Mouse (Mus musculus) embryonic facial prominence, embryonic 12.5 days (tissue): ENCODE results near the gene Defb48. TPM values are rescaled to one million over a fixed set of nuclear protein-coding genes. Genes with fewer than 3 reads are reported as not detected.

ENCODE experiments used
- ATAC-seq: fragments of 200-750 bp; cut with Nextera tagmentation; 2 replicates; pipeline ENCODE4 v1.8.0; 2017; ENCODE audit not compliant: insufficient number of reproducible peaks, insufficient read depth, low FRiP score, low TSS enrichment
- H3K27ac ChIP-seq: fragments of 300-500 bp; sonication (generic); 2 replicates; pipeline ENCODE4 v1.5.1; 2016; ENCODE audit warnings: mild to moderate bottlenecking
- H3K27me3 ChIP-seq: fragments of 300-500 bp; sonication (generic); 2 replicates; pipeline ENCODE4 v1.6.1; 2016; ENCODE audit warnings: mild to moderate bottlenecking, moderate library complexity
- H3K36me3 ChIP-seq: fragments of 300-500 bp; sonication (generic); 2 replicates; pipeline ENCODE4 v1.6.1; 2016; ENCODE audit warnings: mild to moderate bottlenecking
- H3K4me1 ChIP-seq: fragments of 300-500 bp; sonication (generic); 2 replicates; pipeline ENCODE4 v1.6.1; 2016
- H3K4me2 ChIP-seq: fragments of 300-500 bp; sonication (generic); replicated peaks from 2 replicates; pipeline ENCODE4 v1.6.1; 2016; ENCODE audit warnings: mild to moderate bottlenecking, moderate library complexity
- H3K4me3 ChIP-seq: fragments of 300-500 bp; sonication (generic); 2 replicates; pipeline ENCODE4 v1.5.1; 2016; ENCODE audit warnings: mild to moderate bottlenecking
- H3K9ac ChIP-seq: fragments of 300-500 bp; sonication (generic); 2 replicates; pipeline ENCODE4 v1.6.1; 2016; ENCODE audit warnings: mild to moderate bottlenecking, moderate library complexity
- H3K9me3 ChIP-seq: fragments of 300-500 bp; sonication (generic); 2 replicates; pipeline ENCODE4 v1.6.1; 2016; ENCODE audit warnings: mild to moderate bottlenecking, moderate library complexity
- WGBS: fragments of 180-500 bp; shearing (Covaris S2); methylation state at CpG from one replicate; pipeline ENCODE4 v1.1.7; 2016; 5-methylcytosine and 5-hydroxymethylcytosine counted together
- polyA plus RNA-seq: library from polyadenylated mRNA; unstranded; fragments of >200 nt; fragmentation: Nextera tagmentation; extraction: Ambion mirVana; gene quantifications from 2 replicates; pipeline ENCODE4 v1.2.1, GENCODE M21; 2016

Defb48 gene
- polyA plus RNA-seq: not detected in 2 replicates

DNA sequence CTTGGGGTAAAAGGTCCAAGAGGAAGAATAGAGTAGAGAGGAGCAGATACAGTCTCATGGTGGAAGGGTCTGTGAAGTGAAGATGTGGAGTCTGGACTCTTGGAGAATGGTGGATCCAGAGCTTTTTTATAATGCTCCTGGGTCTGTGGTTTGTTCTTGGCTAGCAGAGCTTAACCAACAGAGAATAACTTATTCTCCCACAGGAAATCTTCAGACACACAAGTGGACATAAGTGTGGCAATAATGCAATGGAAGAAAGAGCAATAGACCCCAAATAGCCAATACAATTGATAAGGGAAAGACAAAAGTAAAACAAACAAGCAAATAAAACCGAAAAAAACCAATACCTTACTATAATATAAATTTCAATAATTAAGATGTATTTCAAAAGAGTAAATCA, at the start of gene Defb48:
Gene Defb48 (minus strand): TSS at position 101 of the 400 bp plus-strand sequence.
- Histone ChIP-seq H3K9ac (no peak within 1 kb of the TSS), H3K9me3 (0 out of 2 replicates have a peak, but pooled peaks cover 3% of the 10 kb centered on the region), H3K36me3 (no peaks in the 10 kb centered on the region), H3K27ac (no peak within 1 kb of the TSS), H3K4me2 (no peak within 1 kb of the TSS), H3K4me1 (no peaks in the 10 kb centered on the region), H3K4me3 (no peak within 1 kb of the TSS), H3K27me3 (no peaks in the 10 kb centered on the region)
- no peak for ATAC-seq
- WGBS: 76% methylated on average over 1 of the region's 1 CpGs

DNA sequence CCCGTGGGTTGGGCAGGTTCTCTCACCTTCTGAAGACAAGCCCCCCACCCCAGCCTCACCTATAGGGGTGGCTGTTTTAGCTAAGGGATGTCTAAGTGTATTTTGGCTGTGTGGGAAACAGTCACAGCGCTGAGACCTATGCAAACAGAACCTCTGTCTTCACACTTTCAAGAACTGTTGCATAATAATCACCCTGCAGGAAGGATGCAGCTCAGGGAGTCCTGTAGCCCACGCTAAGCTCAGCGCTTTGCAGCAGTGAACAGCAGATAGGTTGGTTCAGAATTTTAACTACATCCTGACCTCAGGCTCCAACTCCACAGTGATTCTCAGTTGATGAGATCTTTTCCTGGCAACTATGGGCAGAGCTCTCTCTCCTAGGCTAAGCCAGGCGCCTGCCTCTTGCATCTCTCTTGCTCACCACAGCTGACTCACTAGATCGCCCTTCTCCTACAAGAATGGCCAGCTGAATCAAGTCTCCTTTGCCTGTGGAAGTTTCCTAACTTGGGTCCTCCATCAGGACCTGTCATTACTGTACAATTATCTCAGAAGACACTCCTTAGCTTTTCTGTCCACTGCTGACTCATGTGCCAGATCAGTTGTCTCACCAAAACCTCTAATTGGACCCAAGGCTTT, 36.3 kb upstream of the Defb48 start:
- Histone ChIP-seq H3K27ac (no peak overlapping the region), H3K9me3 (no peaks in the 10 kb centered on the region), H3K27me3 (no peaks in the 10 kb centered on the region), H3K4me1 (no peaks in the 10 kb centered on the region), H3K4me2 (no peak overlapping the region), H3K9ac (no peak overlapping the region), H3K36me3 (no peaks in the 10 kb centered on the region), H3K4me3 (no peak overlapping the region)
- WGBS: 58% methylated on average over 6 of the region's 6 CpGs
- ATAC-seq: no peak

DNA sequence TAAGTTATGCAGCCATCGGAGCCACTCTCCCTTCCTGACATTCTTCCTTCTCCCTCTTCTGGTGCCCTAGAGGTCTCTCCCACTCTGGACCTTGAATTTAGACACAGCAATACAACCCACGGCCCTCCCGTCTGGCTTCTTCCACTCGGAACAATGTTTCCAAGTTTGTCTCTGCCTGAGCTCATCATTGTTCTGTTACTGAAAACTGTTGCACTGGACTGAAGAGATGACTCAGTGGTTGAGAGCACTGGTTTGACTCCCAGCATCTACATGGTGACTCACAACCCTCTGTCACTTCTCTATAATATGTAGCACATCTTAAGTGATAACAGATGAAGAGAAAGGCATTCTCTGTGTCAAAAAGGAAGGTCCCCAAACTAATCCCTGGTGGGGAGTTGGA, 30.4 kb upstream of the Defb48 start:
- H3K36me3 ChIP-seq: no peaks in the 10 kb centered on the region
- WGBS: 90% methylated on average over 4 of the region's 4 CpGs
- no peaks in the 10 kb centered on the region for H3K9me3 ChIP-seq
- no peak for ATAC-seq
- no peaks in the 10 kb centered on the region for H3K4me1 ChIP-seq
- H3K4me3 ChIP-seq: no peak overlapping the region
- no peak overlapping the region for H3K27ac ChIP-seq
- H3K9ac ChIP-seq: no peak overlapping the region
- no peaks in the 10 kb centered on the region for H3K27me3 ChIP-seq
- no peak overlapping the region for H3K4me2 ChIP-seq

- H3K9ac ChIP-seq: no peak overlapping the region
Measured at GRCm38 (mm10) chr14:63013082-63013481, 28.8 kb upstream of the Defb48 start.

GRCm38 (mm10) chr14:63011471-63011870, 27.2 kb upstream of the Defb48 start, which contains the start of gene Defb43:
Gene Defb43, plus strand, starts transcription at chr14:63011771.
- Histone ChIP-seq H3K4me3 (no peak within 1 kb of the TSS), H3K27me3 (no peaks in the 10 kb centered on the region), H3K36me3 (no peaks in the 10 kb centered on the region), H3K4me1 (no peaks in the 10 kb centered on the region), H3K9ac (no peak within 1 kb of the TSS), H3K9me3 (no peaks in the 10 kb centered on the region), H3K4me2 (no peak within 1 kb of the TSS), H3K27ac (no peak within 1 kb of the TSS)
- ATAC-seq: no peak
- 94% methylated on average over 5 of the region's 5 CpGs for WGBS

More at GRCm38 (mm10) chr14:63013082-63013481, 28.8 kb upstream of the Defb48 start:
- Histone ChIP-seq H3K4me1 (no peaks in the 10 kb centered on the region), H3K4me2 (no peak overlapping the region), H3K36me3 (no peaks in the 10 kb centered on the region), H3K4me3 (no peak overlapping the region), H3K9me3 (no peaks in the 10 kb centered on the region), H3K27me3 (no peaks in the 10 kb centered on the region), H3K27ac (no peak overlapping the region)
- WGBS: 82% methylated on average over 4 of the region's 4 CpGs
- no peak for ATAC-seq

- WGBS: 74% methylated on average over 2 of the region's 2 CpGs
- Histone ChIP-seq H3K9me3 (no peaks in the 10 kb centered on the region), H3K27me3 (no peaks in the 10 kb centered on the region), H3K4me2 (no peak overlapping the region), H3K9ac (no peak overlapping the region), H3K4me3 (no peak overlapping the region), H3K36me3 (no peaks in the 10 kb centered on the region), H3K27ac (no peak overlapping the region), H3K4me1 (no peaks in the 10 kb centered on the region)
- no peak for ATAC-seq
Measured at GRCm38 (mm10) chr14:63002588-63002987, 18.3 kb upstream of the Defb48 start.

DNA sequence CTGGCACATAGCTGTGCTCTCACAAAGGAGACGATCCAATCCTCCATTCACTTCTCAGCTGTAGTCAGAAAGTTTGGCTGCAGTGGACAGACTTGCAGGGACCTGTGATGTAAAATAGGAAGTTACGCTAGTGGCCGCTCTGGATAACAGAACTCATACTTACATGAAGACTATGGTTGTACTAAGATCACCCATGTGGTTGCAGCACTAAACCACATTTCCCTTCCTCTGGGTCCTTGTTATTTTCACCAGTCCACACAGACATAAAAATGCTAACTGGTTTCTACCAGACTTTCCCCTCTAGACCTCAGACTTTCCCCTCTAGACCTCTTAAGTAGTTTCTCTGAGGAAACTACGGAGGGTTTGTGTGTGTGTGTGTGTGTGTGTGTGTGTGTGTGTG, 14.7 kb upstream of the Defb48 start:
- WGBS: 90% methylated on average over 4 of the region's 4 CpGs
- H3K9ac ChIP-seq: no peak overlapping the region
- H3K4me3 ChIP-seq: no peak overlapping the region
- H3K4me1 ChIP-seq: no peaks in the 10 kb centered on the region
- H3K4me2 ChIP-seq: no peak overlapping the region
- H3K27ac ChIP-seq: no peak overlapping the region
- no peaks in the 10 kb centered on the region for H3K27me3 ChIP-seq
- no peaks in the 10 kb centered on the region for H3K9me3 ChIP-seq
- ATAC-seq: no peak
- no peaks in the 10 kb centered on the region for H3K36me3 ChIP-seq

DNA sequence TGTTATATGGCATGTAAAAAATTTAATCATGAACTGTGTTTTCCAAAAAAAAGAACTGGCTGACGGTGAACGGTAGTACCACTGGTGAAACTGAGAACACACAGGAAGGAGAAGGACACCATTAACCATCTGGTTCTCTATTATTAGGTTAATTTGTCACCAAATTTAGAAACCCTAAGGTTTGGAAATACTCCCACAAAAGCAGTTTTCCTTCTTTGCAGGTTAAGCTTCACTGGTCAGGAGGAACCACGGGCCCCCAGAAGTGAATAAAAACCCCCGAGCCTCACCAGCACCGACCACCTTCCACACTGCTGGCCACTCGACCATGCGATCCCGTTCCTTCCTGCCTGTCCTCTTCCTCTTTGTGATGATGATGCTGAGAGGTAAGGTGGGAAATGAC, 13.5 kb upstream of the Defb48 start, which contains the start of gene Defb47:
Gene Defb47 (plus strand): TSS at position 301 of the 400 bp plus-strand sequence.
- Histone ChIP-seq H3K4me1 (peaks cover 8% of the 10 kb centered on the region; the same call in 1 of the 2 replicates), H3K27me3 (no peaks in the 10 kb centered on the region), H3K9ac (no peak within 1 kb of the TSS), H3K4me3 (no peak within 1 kb of the TSS), H3K9me3 (no peaks in the 10 kb centered on the region), H3K4me2 (no peak within 1 kb of the TSS), H3K36me3 (no peaks in the 10 kb centered on the region), H3K27ac (no peak within 1 kb of the TSS)
- ATAC-seq: no peak
- 82% methylated on average over 8 of the region's 8 CpGs for WGBS

DNA sequence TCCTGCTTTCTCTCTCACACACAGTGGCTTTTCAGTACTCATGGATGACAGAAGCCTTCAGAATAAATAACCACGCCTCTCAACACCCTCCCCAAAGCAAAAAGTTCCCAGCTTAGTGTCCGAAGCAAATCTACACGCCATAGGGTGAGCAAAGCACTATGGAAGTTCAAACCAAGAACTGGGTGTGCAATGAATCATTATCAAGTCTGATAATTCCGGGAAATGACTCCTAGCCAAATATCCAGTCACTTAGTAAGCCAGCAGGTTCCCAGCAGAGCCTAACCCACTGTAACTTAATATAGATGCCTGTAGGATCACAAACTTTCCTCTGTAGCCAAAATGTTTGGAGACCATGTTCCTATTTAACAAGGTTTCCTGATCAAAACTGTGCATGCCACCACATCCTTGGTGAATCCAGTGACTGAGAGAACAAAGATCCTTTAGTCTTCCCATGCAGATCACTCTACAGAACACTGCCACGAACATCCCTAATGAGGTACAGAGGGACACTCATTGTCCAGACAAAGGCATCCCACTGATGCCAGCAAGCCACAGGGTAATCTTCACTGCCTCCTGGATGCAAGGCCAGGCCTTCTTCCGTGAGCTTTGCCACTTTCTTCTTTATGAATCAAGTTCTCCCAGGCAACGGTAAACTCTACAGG, 7.7 kb upstream of the Defb48 start:
- H3K27me3 ChIP-seq: no peaks in the 10 kb centered on the region
- no peak overlapping the region for H3K4me3 ChIP-seq
- ATAC-seq: no peak
- H3K9ac ChIP-seq: no peak overlapping the region
- H3K4me2 ChIP-seq: no peak overlapping the region
- H3K9me3 ChIP-seq: 0 out of 2 replicates have a peak, but pooled peaks cover 3% of the 10 kb centered on the region
- H3K27ac ChIP-seq: no peak overlapping the region
- H3K36me3 ChIP-seq: no peaks in the 10 kb centered on the region
- peaks cover 10% of the 10 kb centered on the region; the same call in 1 of the 2 replicates for H3K4me1 ChIP-seq
- WGBS: 69% methylated on average over 7 of the region's 7 CpGs

DNA sequence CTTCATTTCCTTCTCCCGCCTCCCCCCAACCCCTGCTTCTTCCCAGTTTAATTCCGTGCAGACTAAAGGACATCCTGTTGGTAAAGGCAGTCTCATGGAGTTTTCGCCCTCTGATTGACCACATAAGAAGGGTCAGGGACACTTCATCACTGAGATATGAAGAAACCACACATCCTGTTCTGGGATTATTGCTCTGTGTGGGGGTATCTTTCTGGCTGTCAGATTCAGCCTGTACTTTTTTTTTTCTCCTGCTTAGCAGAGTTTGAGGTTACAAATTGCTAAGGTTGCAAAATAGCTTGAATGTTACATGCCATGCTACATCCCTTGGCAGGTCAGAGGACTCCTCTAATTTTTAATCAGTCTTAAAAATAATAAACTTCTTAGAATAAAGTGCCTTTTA, 7.0 kb upstream of the Defb48 start:
- Histone ChIP-seq H3K9ac (no peak overlapping the region), H3K4me1 (peaks cover 10% of the 10 kb centered on the region; the same call in 1 of the 2 replicates), H3K9me3 (0 out of 2 replicates have a peak, but pooled peaks cover 3% of the 10 kb centered on the region), H3K27ac (no peak overlapping the region), H3K4me2 (no peak overlapping the region), H3K36me3 (no peaks in the 10 kb centered on the region), H3K27me3 (no peaks in the 10 kb centered on the region), H3K4me3 (no peak overlapping the region)
- 80% methylated on average over 3 of the region's 3 CpGs for WGBS
- ATAC-seq: no peak

DNA sequence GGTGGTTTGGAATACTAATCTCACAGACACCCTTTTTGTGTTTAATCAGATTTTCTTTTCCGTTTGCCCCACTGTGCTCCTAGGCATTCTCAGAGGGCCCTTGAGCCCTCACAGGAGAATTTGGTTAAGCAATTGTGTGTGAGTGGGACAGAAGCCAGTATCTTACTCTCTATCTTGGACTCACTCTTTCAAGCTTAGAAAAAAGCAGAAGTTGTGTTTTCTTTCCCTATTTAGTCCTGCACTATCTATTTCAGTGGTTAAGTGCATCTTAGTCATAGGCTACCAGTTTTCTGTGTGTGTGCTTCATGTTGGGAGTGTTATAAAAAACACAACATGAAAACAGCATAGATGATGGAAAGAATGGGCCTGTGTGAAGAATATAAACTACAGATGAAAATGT, 4.5 kb downstream of the Defb48 start:
- Histone ChIP-seq H3K4me3 (no peak overlapping the region), H3K9me3 (no peaks in the 10 kb centered on the region), H3K36me3 (no peaks in the 10 kb centered on the region), H3K27ac (no peak overlapping the region), H3K4me2 (no peak overlapping the region), H3K4me1 (no peaks in the 10 kb centered on the region), H3K27me3 (no peaks in the 10 kb centered on the region), H3K9ac (no peak overlapping the region)
- no peak for ATAC-seq
- 82% methylated on average over 1 of the region's 1 CpGs for WGBS

DNA sequence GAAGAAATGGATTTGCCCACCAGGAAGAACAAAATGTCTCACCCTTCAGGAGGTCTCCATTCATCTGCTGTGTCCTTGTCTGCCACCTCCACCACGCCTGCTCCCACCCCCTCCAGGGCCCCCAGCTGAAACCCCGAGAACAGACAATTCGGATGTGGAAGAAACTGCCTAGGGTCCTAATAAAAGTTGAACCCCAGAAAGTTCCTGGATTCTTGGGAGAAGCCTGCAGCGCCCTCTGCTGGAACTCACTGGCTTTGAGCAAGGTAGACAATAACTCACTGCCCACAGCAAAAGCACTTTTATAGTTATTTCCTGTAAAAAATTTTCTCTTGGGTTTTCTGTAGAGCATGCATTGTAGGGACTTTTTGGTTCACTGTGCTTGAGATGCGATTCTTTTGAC, 9.3 kb downstream of the Defb48 start:
- Histone ChIP-seq H3K27me3 (no peaks in the 10 kb centered on the region), H3K36me3 (no peaks in the 10 kb centered on the region), H3K27ac (no peak overlapping the region), H3K9me3 (no peaks in the 10 kb centered on the region), H3K4me3 (no peak overlapping the region), H3K4me2 (no peak overlapping the region), H3K4me1 (0 out of 2 replicates have a peak, but pooled peaks cover 4% of the 10 kb centered on the region), H3K9ac (no peak overlapping the region)
- ATAC-seq: no peak
- 13% methylated on average over 5 of the region's 5 CpGs for WGBS
